Mouse (Mus musculus) left cerebral cortex, postnatal 14 days (tissue): ENCODE data around the gene Edn1. TPM values are rescaled to one million over a fixed set of nuclear protein-coding genes. Genes with fewer than 3 reads are reported as not detected.

Source experiments
- DNase-seq, 2 experiments: peaks; one replicate each; pipeline ENCODE4 v3.0.0; 2021 to 2022; ENCODE audit warnings: low spot score in 2 of 2, mixed read lengths in 1 of 2
- intact Hi-C: fragments of 180-260 bp; cut with DNase I; formaldehyde crosslinking; loops from one replicate; pipeline ENCODE4 v1.15.1; 2025
- total RNA-seq, 2 experiments: library from RNA; stranded (reverse); gene quantifications; 2 replicates each; pipeline ENCODE4 v1.2.3; 2021

Gene Edn1
- total RNA-seq, 2 experiments from 2014 or later: 4.0 to 4.2 TPM

DNA sequence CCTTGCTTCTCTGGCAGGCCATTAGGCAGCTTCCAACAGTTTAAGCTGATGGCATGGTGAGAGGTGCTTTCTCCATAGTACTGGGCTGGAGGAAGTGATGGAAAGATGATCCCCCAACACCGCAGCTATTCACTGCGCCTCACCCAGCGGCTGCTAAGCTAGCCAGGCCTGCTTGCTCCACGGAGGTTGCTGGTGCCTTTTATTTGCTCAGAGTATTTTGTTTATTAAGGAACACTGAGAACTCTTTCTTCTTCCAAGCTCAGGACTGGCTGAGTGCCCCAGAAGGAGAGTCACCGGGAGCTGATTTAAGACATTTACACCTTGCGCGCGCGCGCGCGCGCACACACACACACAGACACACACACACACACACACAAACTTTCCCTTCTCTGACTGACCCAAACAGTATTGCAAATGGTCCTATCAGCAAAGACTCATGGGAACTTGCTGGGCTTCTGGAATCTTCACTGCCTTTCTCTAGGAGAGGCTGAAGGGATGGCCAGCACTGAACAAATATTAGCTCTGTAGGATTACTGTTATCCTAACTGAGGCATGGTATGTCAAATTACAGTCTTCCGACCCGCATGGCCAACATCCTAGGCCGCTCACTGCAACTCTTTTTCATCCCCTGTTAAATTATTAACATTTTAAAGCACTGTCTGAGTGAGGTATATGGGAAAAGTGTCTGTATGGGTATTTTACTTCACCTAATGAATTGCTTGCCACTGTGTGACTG lies 7.3 kb downstream of the Edn1 start:
- DNase-seq: no peak
- intact Hi-C loops: no loop called here

DNA sequence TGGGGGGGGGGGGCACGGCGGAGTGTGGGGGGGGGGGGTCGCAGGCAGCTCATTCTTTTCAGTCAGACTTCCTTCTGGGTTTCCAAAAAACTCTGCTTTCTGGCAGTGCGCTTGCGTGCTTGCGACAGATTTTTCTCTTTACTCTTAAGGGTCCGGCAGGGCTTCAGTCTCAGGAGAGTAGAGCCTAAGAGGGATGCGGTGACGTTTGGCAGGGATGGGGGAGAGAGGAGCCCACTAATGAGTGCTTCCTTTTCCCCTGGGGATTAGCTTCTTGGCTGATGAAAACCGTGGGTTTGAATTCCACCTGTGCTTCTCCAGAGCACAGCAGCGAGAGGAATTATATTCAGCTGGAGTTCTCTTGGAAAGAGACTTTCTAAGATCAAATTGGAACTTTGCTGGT lies 8.5 kb downstream of the Edn1 start:
- intact Hi-C loops: no loop called here
- no peak for DNase-seq

DNA sequence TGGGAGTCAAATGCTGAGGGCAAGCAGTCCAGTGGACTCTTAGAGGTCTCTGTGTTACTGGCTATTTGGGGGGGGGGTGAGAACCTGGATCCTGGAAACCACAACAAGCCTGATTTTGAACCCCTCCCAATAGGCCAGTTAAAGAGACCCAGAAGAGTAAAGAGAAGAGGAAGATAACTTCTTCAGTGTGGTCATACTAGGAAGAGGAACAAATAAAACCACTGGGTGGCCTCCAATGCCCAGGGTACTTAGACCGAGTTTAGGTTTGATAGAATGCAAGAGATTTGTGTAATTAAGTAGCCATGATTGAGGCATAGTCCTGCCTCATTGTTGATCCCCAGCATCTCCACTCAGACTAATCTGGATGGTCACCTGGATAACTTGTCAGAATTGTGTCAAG lies 14.4 kb downstream of the Edn1 start:
- intact Hi-C loops: no loop called here
- no peak for DNase-seq

DNA sequence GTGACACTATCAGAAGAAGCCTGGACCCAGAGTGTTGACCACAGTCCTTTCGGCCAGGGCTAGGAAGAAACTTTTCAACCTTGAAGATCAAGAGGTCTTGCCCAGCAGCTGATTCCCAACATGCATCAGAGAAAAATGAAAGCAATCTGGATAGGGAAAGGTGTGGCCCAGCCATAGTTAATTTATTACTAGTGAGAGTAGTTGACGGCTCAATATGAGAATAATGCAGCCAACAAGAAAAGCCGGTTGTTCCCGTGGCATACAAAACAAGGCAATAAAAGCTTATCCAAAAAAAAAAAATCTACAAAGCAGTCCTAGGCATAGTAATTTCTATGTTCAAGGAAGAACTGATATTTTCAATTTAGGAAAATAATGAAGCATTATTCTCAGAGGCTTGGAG lies 16.5 kb downstream of the Edn1 start:
- DNase-seq: no peak
- intact Hi-C loops: no loop called here

DNA sequence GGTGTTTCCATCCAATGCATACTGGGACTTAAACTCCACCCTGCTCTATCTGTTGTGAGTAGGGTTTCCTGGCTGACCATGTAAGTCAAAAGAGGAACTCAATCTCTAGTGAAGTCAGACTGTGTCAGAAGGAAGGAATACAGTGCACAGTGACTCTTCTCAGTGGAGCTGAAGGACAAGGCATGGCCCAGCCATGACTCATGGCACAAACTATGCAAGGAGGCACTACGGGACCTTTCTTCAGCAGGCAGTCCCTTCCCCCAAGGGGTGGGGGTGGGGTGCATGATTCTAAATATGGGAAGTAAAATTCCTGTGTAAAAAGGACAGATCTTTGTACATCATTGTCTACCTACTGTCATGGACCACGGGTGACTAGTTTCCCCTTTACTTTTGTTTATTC lies 27.3 kb downstream of the Edn1 start:
- intact Hi-C loops: no loop called here

DNA sequence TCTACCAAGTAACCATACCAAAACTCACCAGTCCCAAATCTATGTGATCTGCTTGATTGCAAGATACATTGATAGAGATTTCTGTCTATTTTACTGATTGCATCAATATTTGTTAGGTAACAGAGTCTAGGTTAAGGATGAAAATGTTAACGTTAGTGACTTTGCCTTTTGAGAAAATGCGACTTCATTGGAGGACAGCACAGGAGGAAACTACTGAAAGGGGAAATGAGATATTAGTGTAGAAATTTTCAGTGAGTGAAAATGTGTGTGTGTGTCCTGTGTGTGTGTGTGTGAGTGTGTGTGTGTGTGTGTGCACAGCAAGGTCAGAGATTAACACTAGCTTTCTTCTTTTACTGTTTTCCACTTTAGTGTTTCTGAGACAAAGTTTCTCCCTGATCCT lies 29.8 kb downstream of the Edn1 start:
- DNase-seq: no peak
- intact Hi-C loops: no loop called here

More for the DNA sequence above, 27.3 kb downstream of the Edn1 start:
- no peak for DNase-seq

DNA sequence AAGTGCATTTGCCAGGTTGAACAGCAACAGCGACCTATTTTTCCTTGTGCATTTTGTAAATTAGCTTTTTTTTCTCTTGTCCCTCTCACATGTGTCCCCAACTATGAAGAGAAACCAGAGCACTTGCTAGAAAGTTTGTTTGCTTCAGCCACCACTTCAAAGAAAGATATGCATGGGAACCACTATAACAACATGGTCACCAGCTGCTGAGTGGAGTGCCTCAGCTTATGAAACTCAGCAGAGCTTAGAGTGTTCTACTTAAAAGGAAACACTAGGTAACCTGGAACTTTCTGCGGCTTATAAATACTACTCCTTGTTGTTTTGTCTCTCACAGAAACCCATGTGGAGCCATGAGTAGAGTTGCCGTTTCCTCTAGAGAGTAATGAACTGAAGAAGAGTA lies 33.7 kb downstream of the Edn1 start:
- DNase-seq: no peak
- intact Hi-C loops: no loop called here

DNA sequence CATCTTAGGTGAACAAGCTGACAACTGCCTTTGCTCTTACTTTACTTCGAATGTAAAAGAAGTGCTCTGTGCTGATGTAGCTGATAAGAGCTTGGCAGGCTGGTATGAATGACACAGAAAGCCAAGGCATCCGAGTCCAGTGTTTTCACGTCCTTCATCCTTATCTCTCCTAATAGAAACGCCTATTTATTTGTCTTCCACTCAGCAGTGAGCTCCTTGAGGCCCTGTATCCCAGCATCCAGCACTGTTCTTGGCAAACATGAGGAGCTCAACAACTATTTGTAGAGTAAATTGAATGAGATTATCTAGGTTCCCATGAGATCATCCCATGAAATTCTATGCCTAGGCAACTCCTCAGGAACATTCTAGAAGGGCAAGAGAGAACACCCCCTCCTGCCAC lies 35.1 kb downstream of the Edn1 start:
- no peak for DNase-seq
- intact Hi-C loops: no loop called here

DNA sequence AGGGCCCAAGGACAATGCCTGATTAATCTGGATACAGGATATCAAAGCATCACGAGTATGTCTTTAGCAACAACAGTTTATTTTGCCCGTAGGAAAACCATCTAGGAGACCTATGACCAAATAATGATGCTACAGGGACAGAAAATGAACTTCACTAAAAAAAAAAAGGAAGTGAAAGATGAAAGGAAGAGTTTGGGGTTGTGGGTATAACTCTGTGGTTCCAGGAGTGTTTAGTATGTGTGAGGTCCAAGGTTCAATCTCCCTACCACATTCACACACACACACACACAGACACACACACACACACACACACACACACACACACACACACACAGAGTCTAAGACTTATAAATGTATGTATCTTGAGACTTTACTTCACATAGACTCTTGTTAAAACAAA lies 35.8 kb downstream of the Edn1 start:
- intact Hi-C loops: no loop called here
- DNase-seq: no peak

DNA sequence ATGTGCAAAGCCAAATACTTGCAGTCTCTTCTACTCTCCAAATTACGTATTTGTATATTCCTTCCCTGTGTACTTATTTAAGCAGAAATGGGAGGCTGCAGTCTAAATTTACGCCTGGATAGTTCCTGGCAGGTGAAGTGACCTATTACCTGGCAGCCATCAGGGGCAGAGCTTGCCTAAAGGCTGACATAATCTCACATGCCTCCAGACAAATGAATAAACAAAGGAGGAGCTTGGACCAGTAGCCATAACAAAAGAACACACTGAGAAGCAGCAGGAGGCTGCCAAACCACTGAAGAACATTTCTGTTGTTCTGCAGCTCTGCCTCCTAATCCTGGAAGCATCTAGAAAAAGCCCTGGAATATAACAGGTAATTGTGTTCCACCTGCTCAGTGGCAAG lies 38.2 kb downstream of the Edn1 start:
- DNase-seq: no peak
- intact Hi-C loops: no loop called here

DNA sequence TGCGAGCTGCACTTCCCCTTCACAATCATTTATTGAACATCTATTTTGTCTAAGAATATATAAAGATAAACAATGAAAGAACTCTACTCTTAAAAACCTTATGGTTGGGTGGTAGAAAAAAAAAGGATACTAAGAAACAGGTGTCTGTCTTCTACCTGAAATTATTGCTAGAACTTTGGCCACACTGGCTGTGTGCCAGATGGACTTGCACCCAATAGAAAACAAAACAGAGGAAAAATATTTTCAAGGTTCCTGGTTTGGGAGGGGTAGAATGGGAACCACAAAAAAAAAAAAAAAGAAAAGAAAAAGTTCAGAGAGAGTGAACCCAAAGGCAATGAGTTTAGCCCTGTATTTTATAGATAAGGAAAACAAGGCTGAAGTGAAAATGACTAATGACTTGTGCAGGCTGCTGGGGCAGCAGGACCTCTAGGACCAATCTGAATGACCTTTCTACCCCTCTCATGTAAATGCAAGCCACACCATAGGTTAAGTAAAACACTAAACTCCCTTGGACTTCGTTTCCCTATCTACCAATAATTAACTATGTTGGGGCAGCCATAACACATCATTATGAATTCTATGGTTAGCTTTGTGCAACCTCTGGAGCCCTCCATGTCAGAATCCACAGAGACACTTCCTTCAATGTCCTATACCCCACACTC lies 40.7 kb downstream of the Edn1 start:
- intact Hi-C loops: no loop called here

DNA sequence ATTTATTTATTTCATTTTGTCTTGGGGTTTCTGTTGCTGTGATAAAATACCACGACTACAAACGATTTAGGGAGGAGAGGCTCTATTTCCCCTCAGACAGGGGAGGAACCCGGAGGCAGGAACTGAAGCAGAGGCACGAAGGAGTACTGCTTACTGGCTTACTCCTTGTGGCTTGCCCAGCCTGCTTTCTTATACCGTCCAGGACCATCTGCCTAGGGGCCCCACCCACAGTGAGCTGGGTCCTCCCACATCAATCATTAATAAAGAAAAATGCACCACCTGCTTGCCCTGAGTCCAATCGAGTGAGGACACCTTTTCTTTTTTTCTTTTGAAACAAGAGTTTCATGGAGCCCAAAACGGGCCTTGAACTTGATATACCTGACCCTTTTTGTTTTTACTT lies 44.2 kb downstream of the Edn1 start:
- DNase-seq: no peak
- intact Hi-C loops: no loop called here

More for the DNA sequence above, 40.7 kb downstream of the Edn1 start:
- no peak for DNase-seq

DNA sequence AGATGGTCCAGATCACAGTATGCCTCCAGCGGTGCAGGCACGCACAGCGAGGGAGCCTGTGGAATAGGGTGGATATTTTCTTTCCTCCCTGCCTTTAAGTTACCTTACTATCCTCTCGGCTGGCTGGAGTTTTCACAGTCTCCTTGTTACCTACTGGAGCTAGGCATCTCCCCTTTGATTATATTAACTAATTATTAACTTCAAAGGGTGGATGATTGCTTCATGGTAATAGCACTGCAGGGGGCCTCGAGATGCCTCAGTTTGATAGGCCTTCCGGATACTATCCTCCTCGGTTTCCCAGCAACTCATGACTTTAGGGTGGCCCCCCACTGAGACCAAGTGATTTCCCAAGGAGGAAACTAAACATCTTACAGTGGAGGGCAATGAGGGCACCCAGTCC lies 45.1 kb downstream of the Edn1 start:
- no peak for DNase-seq
- intact Hi-C loops: no loop called here

DNA sequence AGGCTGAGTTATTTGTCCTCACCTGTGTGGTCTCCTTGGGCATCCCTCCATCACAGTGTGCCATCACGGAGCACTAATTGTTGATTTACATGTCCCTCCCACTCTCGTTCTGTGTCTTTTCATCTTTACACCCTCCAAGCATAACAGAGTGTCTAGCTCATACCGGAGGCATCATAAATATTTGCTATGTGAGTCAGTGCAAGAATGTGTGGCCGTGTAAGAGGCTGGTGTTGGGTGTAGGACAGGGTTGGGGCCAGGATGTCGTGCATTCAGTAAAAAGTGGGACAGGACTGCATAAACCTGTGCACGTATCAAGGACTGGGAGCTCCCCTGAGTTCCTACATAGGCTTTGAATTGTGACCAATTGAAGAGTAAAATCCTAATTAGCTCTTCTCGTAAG lies 50.4 kb downstream of the Edn1 start:
- DNase-seq: no peak
- intact Hi-C loops: no loop called here

Other genes starting within 250 kb of the Edn1 start
- 10 to 100 TPM; 53.9 TPM for gene Hivep1, start 249.5 kb upstream of the Edn1 start, total RNA-seq